Mouse (Mus musculus) limb, embryonic 11.5 days (tissue): ENCODE measurements around the gene Fyn. TPM values are rescaled to one million over a fixed set of nuclear protein-coding genes. Genes with fewer than 3 reads are reported as not detected.

Experiments
- ATAC-seq: fragments of 200-750 bp; cut with Nextera tagmentation; 2 replicates; pipeline ENCODE4 v1.8.0; 2017; ENCODE audit warnings: low read depth; ENCODE audit not compliant: insufficient number of reproducible peaks, low FRiP score, low TSS enrichment
- DNase-seq: peaks from one replicate; pipeline ENCODE4 v3.0.0-alpha.2; 2015; ENCODE audit warnings: low spot score
- H3K27ac ChIP-seq: fragments of 300-500 bp; sonication (generic); replicated peaks from 2 replicates; pipeline ENCODE4 v1.5.1; 2014; ENCODE audit warnings: low read depth, mild to moderate bottlenecking, low read length
- H3K27me3 ChIP-seq: fragments of 300-500 bp; sonication (generic); 2 replicates; pipeline ENCODE4 v1.6.1; 2014; ENCODE audit warnings: mild to moderate bottlenecking, low read length, mixed read lengths; ENCODE audit not compliant: control insufficient read depth, insufficient read depth
- H3K36me3 ChIP-seq: fragments of 300-500 bp; sonication (generic); 2 replicates; pipeline ENCODE4 v1.6.1; 2014; ENCODE audit warnings: mild to moderate bottlenecking, low read length, moderate library complexity, mixed read lengths; ENCODE audit not compliant: control insufficient read depth, insufficient read depth
- H3K4me1 ChIP-seq: fragments of 300-500 bp; sonication (generic); 2 replicates; pipeline ENCODE4 v1.6.1; 2014; ENCODE audit warnings: low read length, mixed read lengths; ENCODE audit not compliant: control insufficient read depth, insufficient read depth
- H3K4me2 ChIP-seq: fragments of 300-500 bp; sonication (generic); 2 replicates; pipeline ENCODE4 v1.6.1; 2014; ENCODE audit warnings: low read depth, mild to moderate bottlenecking, moderate library complexity; ENCODE audit not compliant: severe bottlenecking
- H3K4me3 ChIP-seq: fragments of 300-500 bp; sonication (generic); 2 replicates; pipeline ENCODE4 v1.5.1; 2014; ENCODE audit warnings: low read depth, low read length
- H3K9ac ChIP-seq: fragments of 300-500 bp; sonication (generic); 2 replicates; pipeline ENCODE4 v1.6.1; 2014; ENCODE audit warnings: mild to moderate bottlenecking, low read length
- H3K9me3 ChIP-seq: fragments of 300-500 bp; sonication (generic); 2 replicates; pipeline ENCODE4 v1.6.1; 2016; ENCODE audit warnings: low read length; ENCODE audit not compliant: control insufficient read depth
- WGBS: fragments of 180-500 bp; shearing (Covaris S2); extraction: QIAGEN DNeasy Blood & Tissue Kit; methylation state at CpG from one replicate; pipeline ENCODE4 v1.1.7; 2014; 5-methylcytosine and 5-hydroxymethylcytosine counted together
- polyA plus RNA-seq: library from polyadenylated mRNA; unstranded; fragments of >200 nt; fragmentation: Nextera tagmentation; extraction: Ambion mirVana; gene quantifications from 2 replicates; pipeline ENCODE4 v1.2.1, GENCODE M21; 2014

Fyn gene
- polyA plus RNA-seq, 1 experiment from 2014 or later: 20.6 TPM

GRCm38 (mm10) chr10:39582385-39582784 lies 213.7 kb downstream of the Fyn start:
- Histone ChIP-seq H3K4me3 (no peak overlapping the region), H3K27me3 (no peaks in the 10 kb centered on the region), H3K36me3 (no peaks in the 10 kb centered on the region), H3K27ac (no peak overlapping the region), H3K4me1 (0 out of 2 replicates have a peak, but pooled peaks cover 4% of the 10 kb centered on the region), H3K9ac (no peak overlapping the region), H3K9me3 (no peaks in the 10 kb centered on the region), H3K4me2 (no peak overlapping the region)
- WGBS: 90% methylated on average over 2 of the region's 2 CpGs
- ATAC-seq (no peak), DNase-seq (no peak)

GRCm38 (mm10) chr10:39583718-39584117 lies 215.1 kb downstream of the Fyn start:
- no peak overlapping the region for H3K27ac ChIP-seq
- ATAC-seq (no peak), DNase-seq (no peak)
- H3K4me1 ChIP-seq: peaks cover 13% of the 10 kb centered on the region
- no peak overlapping the region for H3K9ac ChIP-seq
- no peaks in the 10 kb centered on the region for H3K36me3 ChIP-seq
- H3K4me2 ChIP-seq: no peak overlapping the region
- no peaks in the 10 kb centered on the region for H3K27me3 ChIP-seq
- WGBS: 78% methylated on average over 12 of the region's 12 CpGs
- no peaks in the 10 kb centered on the region for H3K9me3 ChIP-seq
- no peak overlapping the region for H3K4me3 ChIP-seq

GRCm38 (mm10) chr10:39587290-39587925 lies 218.8 kb downstream of the Fyn start:
- 74% methylated on average over 5 of the region's 5 CpGs for WGBS
- DNase-seq: no peak
- H3K27ac ChIP-seq: no peak overlapping the region

GRCm38 (mm10) chr10:39587973-39588746 lies 219.5 kb downstream of the Fyn start:
- 57% methylated on average over 8 of the region's 8 CpGs for WGBS
- peak overlapping the region; percentile 45; the same call in 1 of the 2 replicates for H3K9ac ChIP-seq
- no peak overlapping the region for H3K4me3 ChIP-seq
- no peaks in the 10 kb centered on the region; the same call in 1 of the 2 replicates for H3K9me3 ChIP-seq
- no peak overlapping the region for H3K4me2 ChIP-seq
- 0 out of 2 replicates have a peak overlapping the region, but pooled peaks have one; percentile 8 for H3K27ac ChIP-seq
- ATAC-seq: no peak
- no peaks in the 10 kb centered on the region for H3K27me3 ChIP-seq
- peaks cover 9% of the 10 kb centered on the region for H3K4me1 ChIP-seq
- no peaks in the 10 kb centered on the region for H3K36me3 ChIP-seq
- DNase-seq: no peak

More at GRCm38 (mm10) chr10:39587290-39587925, 218.8 kb downstream of the Fyn start:
- Histone ChIP-seq H3K4me1 (peaks cover 9% of the 10 kb centered on the region), H3K36me3 (no peaks in the 10 kb centered on the region), H3K4me3 (no peak overlapping the region), H3K9ac (no peak overlapping the region), H3K27me3 (no peaks in the 10 kb centered on the region), H3K4me2 (no peak overlapping the region), H3K9me3 (no peaks in the 10 kb centered on the region)
- no peak for ATAC-seq

DNA sequence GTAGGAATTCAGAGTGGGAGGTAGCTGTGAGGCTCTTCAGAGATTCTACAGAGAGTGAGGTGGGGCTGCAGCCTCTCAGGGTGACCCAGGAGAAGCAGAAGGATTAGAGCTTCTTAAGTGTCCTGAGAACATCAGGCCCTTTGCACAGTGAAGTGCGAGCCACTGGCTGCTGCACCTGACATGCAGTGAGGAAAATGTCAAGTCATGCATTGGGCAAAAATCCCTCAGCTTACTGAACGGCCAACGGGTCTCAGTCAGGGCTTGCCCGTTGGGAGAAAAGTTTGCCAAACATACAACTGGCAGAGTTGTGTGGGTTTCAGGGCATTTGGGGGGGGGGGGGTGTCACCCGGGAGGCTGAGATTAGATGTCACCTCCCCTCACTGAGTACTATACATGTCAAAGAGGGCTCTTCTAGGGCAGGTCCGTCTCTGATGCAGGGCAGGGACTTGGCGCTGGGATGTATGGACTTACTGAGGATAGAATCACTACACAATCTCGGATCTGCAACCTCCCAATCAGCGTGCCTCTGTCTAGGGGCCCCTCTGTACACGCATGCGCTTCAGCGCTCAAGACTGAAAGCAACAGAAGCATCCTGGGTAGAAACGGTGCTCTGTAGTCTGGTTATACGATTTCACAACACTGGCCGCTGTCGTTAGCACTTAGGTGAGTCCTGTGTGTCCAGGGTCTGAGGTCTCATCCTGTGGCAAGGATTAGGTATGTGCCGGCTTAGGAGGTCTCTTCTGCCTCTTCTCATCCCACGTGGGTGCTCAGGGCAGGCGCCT lies 221.3 kb downstream of the Fyn start:
- ATAC-seq (no peak), DNase-seq (no peak)
- no peak overlapping the region for H3K4me2 ChIP-seq
- H3K36me3 ChIP-seq: no peaks in the 10 kb centered on the region
- no peak overlapping the region for H3K9ac ChIP-seq
- H3K4me1 ChIP-seq: peaks cover 9% of the 10 kb centered on the region
- no peaks in the 10 kb centered on the region; the same call in 1 of the 2 replicates for H3K9me3 ChIP-seq
- WGBS: 84% methylated on average over 19 of the region's 19 CpGs
- no peaks in the 10 kb centered on the region for H3K27me3 ChIP-seq
- no peak overlapping the region for H3K27ac ChIP-seq
- H3K4me3 ChIP-seq: no peak overlapping the region

GRCm38 (mm10) chr10:39590629-39591028 lies 222.0 kb downstream of the Fyn start:
- no peak overlapping the region for H3K4me3 ChIP-seq
- no peaks in the 10 kb centered on the region for H3K27me3 ChIP-seq
- ATAC-seq: no peak
- WGBS: 84% methylated on average over 10 of the region's 10 CpGs
- no peaks in the 10 kb centered on the region; the same call in 1 of the 2 replicates for H3K9me3 ChIP-seq
- H3K36me3 ChIP-seq: no peaks in the 10 kb centered on the region
- H3K4me1 ChIP-seq: peaks cover 9% of the 10 kb centered on the region
- no peak overlapping the region for H3K4me2 ChIP-seq
- no peak overlapping the region for H3K27ac ChIP-seq
- no peak overlapping the region for H3K9ac ChIP-seq
- DNase-seq: no peak

GRCm38 (mm10) chr10:39592501-39592900 lies 223.8 kb downstream of the Fyn start:
- H3K36me3 ChIP-seq: no peaks in the 10 kb centered on the region
- H3K4me3 ChIP-seq: no peak overlapping the region
- no peak overlapping the region for H3K27ac ChIP-seq
- no peak for DNase-seq
- no peaks in the 10 kb centered on the region for H3K27me3 ChIP-seq
- H3K9ac ChIP-seq: no peak overlapping the region
- no peak overlapping the region for H3K4me2 ChIP-seq
- no peak for ATAC-seq
- peaks cover 9% of the 10 kb centered on the region for H3K4me1 ChIP-seq
- no peaks in the 10 kb centered on the region; the same call in 1 of the 2 replicates for H3K9me3 ChIP-seq
- 88% methylated on average over 4 of the region's 4 CpGs for WGBS

- 70% methylated on average over 1 of the region's 1 CpGs for WGBS
- H3K4me2 ChIP-seq: no peak overlapping the region
- no peak overlapping the region for H3K4me3 ChIP-seq
- no peak overlapping the region for H3K27ac ChIP-seq
- ATAC-seq: no peak
- H3K4me1 ChIP-seq: no peaks in the 10 kb centered on the region
- no peaks in the 10 kb centered on the region; the same call in 1 of the 2 replicates for H3K9me3 ChIP-seq
- no peaks in the 10 kb centered on the region for H3K36me3 ChIP-seq
- no peaks in the 10 kb centered on the region for H3K27me3 ChIP-seq
- DNase-seq: no peak
- no peak overlapping the region for H3K9ac ChIP-seq
These were observed 226.1 kb downstream of the Fyn start for GRCm38 (mm10) chr10:39594716-39595115.
